Mouse (Mus musculus) lung, postnatal 0 days (tissue): Measurements from ENCODE around the gene Sumo1.

ENCODE experiments used
- CTCF ChIP-seq: IDR thresholded peaks from 2 replicates; pipeline ENCODE4 v1.5.1; 2016; ENCODE audit warnings: antibody characterized with exemption, mild to moderate bottlenecking
- EP300 ChIP-seq: IDR thresholded peaks from 2 replicates; pipeline ENCODE4 v1.6.1; 2016; ENCODE audit warnings: antibody characterized with exemption, mild to moderate bottlenecking, control low read depth

GRCm38 (mm10) chr1:59593622-59594035, 77.0 kb downstream of the Sumo1 start:
- TF ChIP-seq CTCF (no peak), EP300 (no peak)
